Mouse (Mus musculus) cerebellum, postnatal 10 days (tissue): ENCODE results near the gene Mical2.
A peak's percentile ranks its signal among the peaks of the same experiment; 100 is the strongest.

Experiments
- DNase-seq, 2 experiments: peaks; one replicate each; pipeline ENCODE4 v3.0.0; 2021; ENCODE audit warnings: mixed read lengths in 2 of 2

The Mical2 gene

GRCm38 (mm10) chr7:112320052-112320730 is 94.5 kb downstream of the Mical2 start:
- peak; percentile 69 to 80 for DNase-seq

DNA sequence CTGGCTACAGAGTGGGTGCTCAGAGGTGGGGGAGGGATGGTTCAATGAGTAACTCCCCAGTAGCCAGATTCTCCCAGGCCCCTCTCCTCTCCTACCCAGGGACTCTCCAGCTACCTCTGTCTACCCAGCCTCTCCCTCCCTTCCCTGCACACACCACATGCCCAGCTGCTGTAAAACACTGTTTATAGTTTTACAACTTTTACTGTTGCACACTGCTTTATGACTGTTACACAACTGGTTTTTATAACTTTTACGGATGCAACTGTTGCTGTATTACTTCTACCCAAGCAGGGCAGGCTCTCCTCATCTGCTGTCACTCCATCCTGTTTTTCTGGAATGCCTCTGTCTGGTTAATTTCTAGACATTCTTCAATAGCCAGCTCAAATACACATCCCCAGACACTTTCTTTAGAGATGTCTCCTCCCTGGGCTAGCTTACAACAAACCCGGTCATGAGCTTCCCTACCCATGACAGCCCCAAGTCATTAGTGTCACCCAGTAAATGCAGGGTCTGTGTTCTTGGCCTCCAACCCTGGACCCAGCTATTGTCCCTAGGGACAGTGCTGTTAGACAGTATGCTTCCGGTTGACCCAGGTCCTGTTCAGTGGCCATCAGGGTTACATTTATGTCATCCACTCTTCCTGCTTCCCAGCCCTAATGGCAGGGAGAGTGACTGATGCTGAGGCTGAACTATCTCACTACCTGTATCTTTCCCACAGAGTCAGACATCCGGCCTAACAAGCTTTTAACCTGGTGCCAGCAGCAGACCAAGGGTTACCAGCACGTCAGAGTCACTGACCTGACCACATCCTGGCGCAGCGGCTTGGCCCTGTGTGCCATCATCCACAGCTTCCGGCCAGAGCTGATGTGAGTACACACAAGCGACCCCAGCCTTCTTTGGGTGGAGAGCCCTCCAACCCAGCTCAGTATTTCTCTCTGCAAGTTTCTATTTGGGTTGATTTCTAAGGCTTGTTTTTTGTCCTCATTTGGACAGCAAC is 96.4 kb downstream of the Mical2 start:
- no peak for DNase-seq

DNA sequence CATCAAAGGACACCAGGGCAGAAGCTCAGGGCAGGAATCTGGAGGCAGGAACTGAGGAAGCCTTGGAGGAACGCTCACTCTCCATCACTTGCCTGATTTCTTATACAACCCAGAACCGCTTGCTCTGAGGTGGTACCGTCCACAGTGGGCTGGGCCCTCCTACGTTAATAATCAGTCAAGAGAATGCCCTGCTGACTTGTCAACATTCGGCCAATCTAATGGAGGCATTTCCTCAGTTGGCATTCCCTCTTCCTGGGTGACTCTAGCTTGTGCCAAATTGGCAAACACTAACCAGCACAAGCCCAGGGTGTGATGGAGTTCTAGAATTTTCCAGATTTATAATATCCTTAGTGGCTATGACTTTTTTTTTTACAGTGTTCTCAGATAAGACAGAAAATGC is 98.9 kb downstream of the Mical2 start:
- DNase-seq, result no peak

- DNase-seq, result no peak
Observed at GRCm38 (mm10) chr7:112326852-112327251, 101.2 kb downstream of the Mical2 start.

GRCm38 (mm10) chr7:112328969-112329368 is 103.3 kb downstream of the Mical2 start:
- DNase-seq, result peak; percentile 65 to 73

DNA sequence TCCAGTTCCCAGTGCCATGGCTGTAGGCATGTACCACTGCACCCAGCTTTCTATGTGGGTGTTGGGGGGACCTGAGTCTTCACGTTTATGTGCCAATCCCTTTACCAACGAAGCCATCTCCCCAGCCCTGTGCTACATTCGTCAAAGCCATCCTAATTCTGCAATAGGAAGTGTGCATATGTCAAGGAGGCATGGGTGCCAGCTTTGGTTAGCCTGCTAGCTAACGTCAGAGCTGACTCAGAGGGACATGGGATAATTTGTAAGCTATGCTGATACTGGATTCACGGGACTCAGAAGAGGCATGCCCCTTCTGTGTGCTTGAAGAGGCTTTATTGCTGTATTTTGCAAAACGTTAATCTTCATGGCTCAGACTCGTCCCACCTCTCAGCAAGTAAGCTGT is 103.8 kb downstream of the Mical2 start:
- no peak for DNase-seq

GRCm38 (mm10) chr7:112330935-112331334 is 105.3 kb downstream of the Mical2 start:
- DNase-seq, result no peak

DNA sequence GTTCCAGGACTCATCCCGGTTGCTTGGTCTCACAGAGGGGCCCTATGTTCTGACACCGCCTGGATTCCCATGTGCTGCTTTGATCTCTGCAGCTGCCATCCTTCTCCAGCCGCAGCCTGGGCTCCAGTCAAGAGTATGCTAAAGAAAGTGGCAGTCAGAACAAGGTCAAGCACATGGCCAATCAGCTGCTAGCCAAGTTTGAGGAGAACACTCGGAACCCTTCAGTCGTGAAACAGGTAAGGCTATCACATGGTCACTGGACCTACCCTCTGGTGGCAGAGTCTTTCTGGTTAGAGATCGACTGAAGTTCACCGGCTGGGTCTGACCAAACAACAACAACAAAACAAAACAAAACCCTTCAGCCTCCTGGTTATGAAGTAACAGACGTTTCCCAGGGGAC is 106.1 kb downstream of the Mical2 start:
- DNase-seq, result no peak

DNA sequence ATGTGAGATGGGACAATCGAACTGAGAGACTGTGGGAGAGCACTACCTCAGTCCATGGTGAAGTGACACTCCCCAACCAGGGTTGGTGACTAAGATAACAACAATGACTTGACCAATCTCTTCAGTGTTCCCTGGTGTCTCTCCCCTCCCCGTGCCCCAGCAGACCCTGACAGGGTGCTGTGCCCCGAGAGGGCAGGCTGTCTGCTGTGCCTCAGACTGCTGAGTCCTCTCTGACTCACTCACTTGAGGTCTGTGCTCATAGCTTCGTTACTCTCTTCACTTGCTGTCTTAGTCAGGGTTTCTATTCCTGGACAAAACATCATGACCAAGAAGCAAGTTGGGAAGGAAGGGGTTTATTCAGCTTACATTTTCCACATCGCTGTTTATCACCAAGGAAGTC is 106.8 kb downstream of the Mical2 start:
- DNase-seq, result no peak

GRCm38 (mm10) chr7:112333404-112333803 is 107.7 kb downstream of the Mical2 start:
- peak; percentile 44 to 62 for DNase-seq

DNA sequence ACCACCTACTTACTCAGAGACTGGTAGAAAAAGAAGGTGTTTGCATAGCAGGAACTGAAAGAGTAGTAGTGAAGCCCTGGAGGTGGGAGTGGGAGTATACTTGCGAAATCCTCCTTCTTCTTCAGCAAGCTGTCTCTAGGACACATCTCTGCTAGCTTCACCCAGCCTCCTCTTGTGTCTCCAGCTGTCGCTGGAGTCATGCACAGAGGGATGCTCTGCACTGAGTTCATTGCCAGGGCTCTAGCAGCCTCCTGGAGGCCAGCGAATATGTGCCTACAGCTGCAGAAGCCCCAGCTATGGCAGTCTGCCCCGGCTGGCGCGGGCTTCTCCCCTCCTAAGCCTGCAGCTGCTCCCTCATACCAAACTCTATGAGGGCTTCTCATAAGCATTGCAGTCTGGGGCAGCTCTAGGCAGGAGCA is 110.6 kb downstream of the Mical2 start:
- peak; percentile 89 to 94 for DNase-seq

GRCm38 (mm10) chr7:112336769-112337168 is 111.1 kb downstream of the Mical2 start:
- DNase-seq, result peak; percentile 59 to 60

DNA sequence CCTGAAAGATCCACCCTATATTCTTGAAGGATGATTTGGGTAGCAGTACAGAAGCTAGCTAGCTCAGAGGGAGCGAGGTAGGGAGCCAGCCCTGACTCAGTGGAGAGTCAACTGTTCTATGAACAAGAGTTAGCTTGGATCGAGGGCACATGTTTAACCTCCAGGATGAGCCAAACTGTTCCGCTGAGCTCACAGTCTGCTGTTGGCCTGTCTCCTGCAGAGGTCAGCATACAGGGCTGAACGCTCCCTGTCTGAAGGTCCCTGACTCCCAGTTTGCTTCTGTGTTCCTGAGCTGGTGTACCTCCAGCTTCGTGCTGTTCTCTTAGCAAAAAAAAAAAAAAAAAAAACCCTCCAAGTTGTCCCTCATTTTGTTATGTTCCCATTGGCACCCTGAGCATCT is 112.1 kb downstream of the Mical2 start:
- no peak for DNase-seq

GRCm38 (mm10) chr7:112341052-112341451 is 115.4 kb downstream of the Mical2 start:
- no peak for DNase-seq

DNA sequence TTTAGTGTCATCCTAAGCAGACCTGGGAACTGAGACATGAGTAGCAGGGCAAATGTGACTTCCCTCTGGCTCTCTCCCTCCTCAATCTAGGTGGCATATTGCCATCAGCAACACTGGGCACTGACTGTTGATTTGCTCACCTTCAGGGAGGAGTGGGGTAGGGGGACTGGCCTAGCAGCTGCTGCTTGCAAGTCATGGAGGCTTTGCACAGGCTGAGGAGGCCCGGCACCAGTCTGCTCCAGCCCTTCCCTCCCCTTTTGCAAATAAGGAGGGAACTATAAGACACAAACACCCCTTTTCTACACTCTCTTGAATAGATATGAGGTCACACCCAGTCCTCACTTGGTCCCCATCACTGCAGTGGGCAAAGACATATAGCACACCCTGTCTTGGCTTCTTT is 120.0 kb downstream of the Mical2 start:
- peak in 1 of 2 experiments; percentile 40 for DNase-seq

DNA sequence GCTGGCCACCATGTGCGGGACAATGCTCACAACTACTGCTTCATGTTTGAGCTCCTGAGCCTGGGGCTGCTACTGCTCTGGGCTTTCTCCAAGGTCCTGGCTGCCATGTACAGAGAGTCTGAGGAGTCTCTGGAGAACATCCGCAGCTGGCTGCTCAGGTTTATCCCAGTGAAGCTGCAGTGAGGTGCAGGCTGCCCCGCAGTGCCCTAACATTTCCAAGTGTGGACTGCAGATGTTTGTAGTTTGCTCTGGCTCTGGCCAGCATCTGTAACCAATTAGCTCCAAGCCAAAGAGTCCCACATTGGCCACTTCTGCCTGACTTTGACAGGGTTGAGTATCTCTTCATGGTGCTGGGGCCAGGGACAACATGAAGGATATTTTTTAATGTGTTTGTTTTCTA is 125.9 kb downstream of the Mical2 start:
- no peak for DNase-seq

DNA sequence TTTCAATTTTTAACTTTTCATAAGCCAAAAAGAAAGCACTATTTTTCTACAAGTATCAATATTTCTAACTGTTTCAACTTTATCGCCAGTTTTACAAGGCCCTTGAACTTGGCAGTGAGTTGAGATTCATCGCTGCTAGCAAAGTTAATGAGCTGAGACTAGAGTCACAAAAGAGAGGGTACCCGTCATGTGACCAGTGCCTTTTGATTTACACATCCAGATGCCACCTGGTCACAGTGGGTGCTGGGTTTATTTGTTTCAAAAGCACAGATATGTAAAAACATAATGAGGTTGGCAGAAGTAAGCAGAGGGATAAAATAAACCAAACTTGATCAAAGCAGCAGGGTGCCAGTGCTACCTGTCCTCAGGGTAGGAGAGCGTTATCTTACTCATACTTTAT is 126.3 kb downstream of the Mical2 start:
- no peak for DNase-seq

DNA sequence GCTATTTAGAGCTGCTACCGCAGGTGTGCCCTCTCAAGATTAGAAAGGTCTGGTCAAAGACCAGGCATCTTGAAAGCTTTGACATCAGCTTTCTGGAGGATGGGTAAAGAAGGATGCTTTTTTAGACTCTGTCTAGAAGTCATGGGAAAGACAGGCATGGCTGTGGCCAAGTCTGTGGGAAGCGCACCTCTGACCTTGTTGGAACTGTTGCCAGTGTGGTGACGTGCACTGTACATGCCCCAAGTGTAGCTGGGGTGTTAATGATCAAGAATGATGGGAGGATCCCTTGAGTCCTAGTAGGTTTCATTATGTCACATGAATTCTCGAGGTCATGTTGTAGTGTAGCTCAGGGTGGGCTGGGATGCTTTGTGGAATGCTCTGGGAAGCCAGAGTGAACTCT is 127.4 kb downstream of the Mical2 start:
- DNase-seq, result no peak

- peak in 1 of 2 experiments; percentile 24 for DNase-seq
Observed at GRCm38 (mm10) chr7:112353939-112354338, 128.3 kb downstream of the Mical2 start.

- DNase-seq, result peak; percentile 71 to 78
Observed at GRCm38 (mm10) chr7:112354503-112354951, 128.9 kb downstream of the Mical2 start.

- DNase-seq, result no peak
Observed at GRCm38 (mm10) chr7:112359594-112359993, 133.9 kb downstream of the Mical2 start.

GRCm38 (mm10) chr7:112362574-112363200 is 137.0 kb downstream of the Mical2 start:
- DNase-seq, result no peak

DNA sequence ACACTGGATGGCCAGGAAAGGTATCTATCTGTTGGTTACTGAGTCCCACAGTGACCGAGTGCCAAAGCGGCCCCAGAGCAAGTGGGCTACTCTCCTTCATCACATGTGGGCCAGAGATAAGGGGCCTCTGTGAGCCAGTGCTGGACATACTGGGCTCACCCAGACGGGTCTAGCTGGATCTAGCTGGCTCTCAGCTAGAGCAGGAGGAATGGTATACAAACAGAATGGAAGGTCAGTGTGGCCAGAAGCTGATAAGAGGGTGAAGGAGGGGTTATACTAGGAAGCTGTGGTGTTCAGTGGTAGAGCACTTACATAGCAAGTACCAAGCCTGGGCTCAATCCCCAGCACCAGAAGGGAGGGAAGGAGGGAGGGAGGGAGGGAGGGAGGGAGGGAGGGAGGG is 140.2 kb downstream of the Mical2 start:
- no peak for DNase-seq
